Mouse (Mus musculus) erythroblast, embryonic 14.5 days (primary cell): ENCODE measurements around the gene Tk2. TPM values are rescaled to one million over a fixed set of nuclear protein-coding genes. Genes with fewer than 3 reads are reported as not detected.

Experiments
- H3K27me3 ChIP-seq: 2 replicates; pipeline ENCODE4 v1.6.1; 2012; ENCODE audit warnings: inconsistent platforms; ENCODE audit not compliant: control insufficient read depth
- H3K36me3 ChIP-seq: 2 replicates; pipeline ENCODE4 v1.6.1; 2012; ENCODE audit warnings: mild to moderate bottlenecking, inconsistent platforms; ENCODE audit not compliant: control insufficient read depth
- H3K4me1 ChIP-seq: 2 replicates; pipeline ENCODE4 v1.6.1; 2012; ENCODE audit warnings: inconsistent platforms; ENCODE audit not compliant: control insufficient read depth
- H3K4me3 ChIP-seq: replicated peaks from 2 replicates; pipeline ENCODE3; 2012; ENCODE audit warnings: moderate library complexity, mild to moderate bottlenecking, inconsistent platforms
- H3K9me3 ChIP-seq: 2 replicates; pipeline ENCODE4 v1.6.1; 2012; ENCODE audit warnings: low read length, inconsistent platforms, mixed read lengths; ENCODE audit not compliant: control insufficient read depth
- GATA1 ChIP-seq: IDR thresholded peaks from 2 replicates; pipeline ENCODE4 v1.6.1; 2012; ENCODE audit warnings: low read length, inconsistent platforms, mixed read lengths
- TAL1 ChIP-seq: IDR thresholded peaks from 3 replicates; pipeline ENCODE4 v1.6.1; 2012; ENCODE audit warnings: low read length, inconsistent platforms, mixed read lengths
- polyA plus RNA-seq: library from polyadenylated mRNA; stranded (reverse); fragments of >175 nt; gene quantifications from 2 replicates; pipeline ENCODE4 v1.2.3, GENCODE M21; 2012

Tk2 gene
- polyA plus RNA-seq, 1 experiment: 0.23 TPM

- Histone ChIP-seq H3K36me3 (no peaks in the 10 kb centered on the region), H3K4me1 (peaks cover 47% of the 10 kb centered on the region), H3K27me3 (no peaks in the 10 kb centered on the region), H3K4me3 (peak within 1 kb of the TSS; percentile 69), H3K9me3 (no peaks in the 10 kb centered on the region)
- TF ChIP-seq TAL1 (no peak; the same call in 2 of the 3 replicates), GATA1 (no peak)
Measured at GRCm38 (mm10) chr8:104250439-104251367, 2.3 kb upstream of the Tk2 start, which contains the start of gene Cklf. Gene Cklf, plus strand, starts transcription at chr8:104250861.

- H3K27me3 ChIP-seq: no peaks in the 10 kb centered on the region
- H3K36me3 ChIP-seq: no peaks in the 10 kb centered on the region
- H3K9me3 ChIP-seq: no peaks in the 10 kb centered on the region
- peaks cover 47% of the 10 kb centered on the region for H3K4me1 ChIP-seq
- TF ChIP-seq TAL1 (no peak), GATA1 (no peak)
- H3K4me3 ChIP-seq: no peak overlapping the region
Measured at GRCm38 (mm10) chr8:104249442-104249996, 1.2 kb upstream of the Tk2 start.

GRCm38 (mm10) chr8:104247908-104248275 is 466 bp downstream of the Tk2 start:
- no peaks in the 10 kb centered on the region; the same call in 1 of the 2 replicates for H3K36me3 ChIP-seq
- no peaks in the 10 kb centered on the region for H3K27me3 ChIP-seq
- peak overlapping the region; percentile 89 for H3K4me3 ChIP-seq
- H3K9me3 ChIP-seq: no peaks in the 10 kb centered on the region
- peaks cover 45% of the 10 kb centered on the region for H3K4me1 ChIP-seq
- TF ChIP-seq TAL1 (no peak), GATA1 (no peak)

- Histone ChIP-seq H3K36me3 (peaks cover 3% of the 10 kb centered on the region; the same call in 1 of the 2 replicates), H3K9me3 (no peaks in the 10 kb centered on the region), H3K4me1 (peaks cover 44% of the 10 kb centered on the region)
Measured at GRCm38 (mm10) chr8:104247054-104247907, 1.1 kb downstream of the Tk2 start.

GRCm38 (mm10) chr8:104246621-104247020 is 1.7 kb downstream of the Tk2 start:
- TF ChIP-seq TAL1: no peak
- no peak for TF ChIP-seq GATA1
- no peaks in the 10 kb centered on the region for H3K9me3 ChIP-seq
- peaks cover 3% of the 10 kb centered on the region; the same call in 1 of the 2 replicates for H3K36me3 ChIP-seq
- H3K4me3 ChIP-seq: no peak overlapping the region
- peaks cover 47% of the 10 kb centered on the region for H3K4me1 ChIP-seq
- H3K27me3 ChIP-seq: no peaks in the 10 kb centered on the region

More at GRCm38 (mm10) chr8:104247054-104247907, 1.1 kb downstream of the Tk2 start:
- Histone ChIP-seq H3K27me3 (no peaks in the 10 kb centered on the region), H3K4me3 (peak overlapping the region; percentile 89)
- TF ChIP-seq TAL1: no peak
- no peak for TF ChIP-seq GATA1

GRCm38 (mm10) chr8:104242038-104242644 is 6.2 kb downstream of the Tk2 start:
- TF ChIP-seq GATA1: no peak
- TF ChIP-seq TAL1: no peak
- Histone ChIP-seq H3K36me3 (peaks cover 27% of the 10 kb centered on the region), H3K4me3 (no peak overlapping the region), H3K27me3 (no peaks in the 10 kb centered on the region), H3K9me3 (no peaks in the 10 kb centered on the region), H3K4me1 (peaks cover 24% of the 10 kb centered on the region)

- Histone ChIP-seq H3K36me3 (peaks cover 34% of the 10 kb centered on the region), H3K4me1 (peaks cover 18% of the 10 kb centered on the region), H3K27me3 (no peaks in the 10 kb centered on the region), H3K9me3 (no peaks in the 10 kb centered on the region), H3K4me3 (no peak overlapping the region)
- TF ChIP-seq TAL1 (no peak), GATA1 (no peak)
Measured at GRCm38 (mm10) chr8:104239418-104239861, 8.9 kb downstream of the Tk2 start.

- H3K36me3 ChIP-seq: peaks cover 43% of the 10 kb centered on the region
Measured at GRCm38 (mm10) chr8:104234573-104234972, 13.8 kb downstream of the Tk2 start.

More at GRCm38 (mm10) chr8:104234573-104234972, 13.8 kb downstream of the Tk2 start:
- no peak overlapping the region for H3K4me3 ChIP-seq
- H3K9me3 ChIP-seq: peaks cover 5% of the 10 kb centered on the region; the same call in 1 of the 2 replicates
- no peaks in the 10 kb centered on the region for H3K27me3 ChIP-seq
- no peak for TF ChIP-seq GATA1
- TF ChIP-seq TAL1: no peak
- peaks cover 17% of the 10 kb centered on the region for H3K4me1 ChIP-seq
